Mouse (Mus musculus) midbrain, embryonic 11.5 days (tissue): ENCODE results near the gene Palld. TPM values are rescaled to one million over a fixed set of nuclear protein-coding genes. Genes with fewer than 3 reads are reported as not detected.
A peak's percentile ranks its signal among the peaks of the same experiment; 100 is the strongest.

Experiments used
- ATAC-seq: fragments of 200-750 bp; cut with Nextera tagmentation; 2 replicates; pipeline ENCODE4 v1.8.0; 2017; ENCODE audit warnings: moderate TSS enrichment, moderate library complexity; ENCODE audit not compliant: low FRiP score
- DNase-seq: peaks from one replicate; pipeline ENCODE4 v3.0.0; 2015; ENCODE audit warnings: low spot score; ENCODE audit errors: missing footprints
- H3K27ac ChIP-seq: fragments of 300-500 bp; sonication (generic); 2 replicates; pipeline ENCODE4 v1.5.1; 2014; ENCODE audit warnings: low read depth, low read length
- H3K27me3 ChIP-seq: fragments of 300-500 bp; sonication (generic); 2 replicates; pipeline ENCODE4 v1.6.1; 2014; ENCODE audit warnings: mild to moderate bottlenecking, low read length, moderate library complexity, mixed read lengths; ENCODE audit not compliant: control insufficient read depth, insufficient read depth
- H3K36me3 ChIP-seq: fragments of 300-500 bp; sonication (generic); 2 replicates; pipeline ENCODE4 v1.6.1; 2014; ENCODE audit warnings: mild to moderate bottlenecking, low read length, moderate library complexity, mixed read lengths; ENCODE audit not compliant: control insufficient read depth, insufficient read depth
- H3K4me1 ChIP-seq: fragments of 300-500 bp; sonication (generic); 2 replicates; pipeline ENCODE4 v1.6.1; 2014; ENCODE audit warnings: low read length; ENCODE audit not compliant: control insufficient read depth, insufficient read depth
- H3K4me2 ChIP-seq: fragments of 300-500 bp; sonication (generic); 2 replicates; pipeline ENCODE4 v1.6.1; 2014; ENCODE audit warnings: mild to moderate bottlenecking, moderate library complexity
- H3K4me3 ChIP-seq: fragments of 300-500 bp; sonication (generic); 2 replicates; pipeline ENCODE4 v1.5.1; 2014; ENCODE audit warnings: low read depth, low read length
- H3K9ac ChIP-seq: fragments of 300-500 bp; sonication (generic); 2 replicates; pipeline ENCODE4 v1.6.1; 2014; ENCODE audit warnings: low read length
- H3K9me3 ChIP-seq: fragments of 300-500 bp; sonication (generic); 2 replicates; pipeline ENCODE4 v1.6.1; 2016; ENCODE audit warnings: low read length; ENCODE audit not compliant: control insufficient read depth
- WGBS: fragments of 180-500 bp; shearing (Covaris S2); extraction: QIAGEN DNeasy Blood & Tissue Kit; methylation state at CpG from one replicate; pipeline ENCODE4 v1.1.7; 2014; 5-methylcytosine and 5-hydroxymethylcytosine counted together
- polyA plus RNA-seq: library from polyadenylated mRNA; unstranded; fragments of >200 nt; fragmentation: Nextera tagmentation; extraction: Ambion mirVana; gene quantifications from 2 replicates; pipeline ENCODE4 v1.2.1, GENCODE M21; 2014

The Palld gene
- polyA plus RNA-seq, 1 experiment from 2014 or later, result 40.4 TPM

GRCm38 (mm10) chr8:61755186-61755585 lies 147.3 kb downstream of the Palld start:
- Histone ChIP-seq H3K4me2 (no peak overlapping the region), H3K9ac (no peak overlapping the region), H3K27ac (no peak overlapping the region), H3K27me3 (no peaks in the 10 kb centered on the region), H3K36me3 (no peaks in the 10 kb centered on the region; the same call in 1 of the 2 replicates), H3K9me3 (no peaks in the 10 kb centered on the region), H3K4me3 (no peak overlapping the region), H3K4me1 (peaks cover 12% of the 10 kb centered on the region; the same call in 1 of the 2 replicates)
- ATAC-seq (no peak), DNase-seq (no peak)
- 85% methylated on average over 2 of the region's 2 CpGs for WGBS

GRCm38 (mm10) chr8:61747070-61747469 lies 155.4 kb downstream of the Palld start:
- Histone ChIP-seq H3K4me1 (peaks cover 2% of the 10 kb centered on the region; the same call in 1 of the 2 replicates), H3K27ac (no peak overlapping the region), H3K27me3 (no peaks in the 10 kb centered on the region), H3K4me2 (no peak overlapping the region), H3K9ac (no peak overlapping the region), H3K36me3 (no peaks in the 10 kb centered on the region), H3K9me3 (no peaks in the 10 kb centered on the region), H3K4me3 (no peak overlapping the region)
- WGBS, result 97% methylated on average over 5 of the region's 5 CpGs
- no peak for ATAC-seq
- no peak for DNase-seq

- WGBS, result 74% methylated on average over 10 of the region's 10 CpGs
- H3K9ac ChIP-seq, result no peak overlapping the region
- no peaks in the 10 kb centered on the region for H3K9me3 ChIP-seq
- H3K27ac ChIP-seq, result no peak overlapping the region
- DNase-seq (peak; percentile 73), ATAC-seq (no peak)
- no peak overlapping the region for H3K4me2 ChIP-seq
- peaks cover 2% of the 10 kb centered on the region; the same call in 1 of the 2 replicates for H3K4me1 ChIP-seq
- H3K27me3 ChIP-seq, result no peaks in the 10 kb centered on the region
- H3K36me3 ChIP-seq, result no peaks in the 10 kb centered on the region
- no peak overlapping the region for H3K4me3 ChIP-seq
Measured at GRCm38 (mm10) chr8:61745181-61745980, 157.1 kb downstream of the Palld start.

GRCm38 (mm10) chr8:61743764-61744562 lies 158.5 kb downstream of the Palld start:
- DNase-seq (no peak), ATAC-seq (no peak)
- 83% methylated on average over 6 of the region's 6 CpGs for WGBS
- no peak overlapping the region for H3K4me3 ChIP-seq
- no peak overlapping the region for H3K9ac ChIP-seq
- peaks cover 2% of the 10 kb centered on the region; the same call in 1 of the 2 replicates for H3K4me1 ChIP-seq
- H3K36me3 ChIP-seq, result no peaks in the 10 kb centered on the region
- no peak overlapping the region for H3K4me2 ChIP-seq
- no peak overlapping the region for H3K27ac ChIP-seq
- H3K9me3 ChIP-seq, result no peaks in the 10 kb centered on the region
- no peaks in the 10 kb centered on the region for H3K27me3 ChIP-seq

GRCm38 (mm10) chr8:61737465-61737864 lies 165.0 kb downstream of the Palld start:
- Histone ChIP-seq H3K27me3 (no peaks in the 10 kb centered on the region), H3K4me2 (no peak overlapping the region), H3K36me3 (no peaks in the 10 kb centered on the region), H3K9me3 (no peaks in the 10 kb centered on the region), H3K9ac (no peak overlapping the region), H3K4me1 (peaks cover under 1% of the 10 kb centered on the region; the same call in 1 of the 2 replicates), H3K4me3 (no peak overlapping the region), H3K27ac (no peak overlapping the region)
- WGBS, result 95% methylated on average over 4 of the region's 4 CpGs
- DNase-seq (no peak), ATAC-seq (no peak)

- Histone ChIP-seq H3K4me2 (no peak overlapping the region), H3K27me3 (no peaks in the 10 kb centered on the region), H3K36me3 (no peaks in the 10 kb centered on the region), H3K9ac (no peak overlapping the region), H3K9me3 (no peaks in the 10 kb centered on the region), H3K4me3 (no peak overlapping the region), H3K4me1 (no peaks in the 10 kb centered on the region), H3K27ac (no peak overlapping the region)
- 86% methylated on average over 8 of the region's 8 CpGs for WGBS
- ATAC-seq (no peak), DNase-seq (no peak)
Measured at GRCm38 (mm10) chr8:61736739-61737243, 165.7 kb downstream of the Palld start.

- no peak for ATAC-seq
Measured at GRCm38 (mm10) chr8:61736117-61736516, 166.4 kb downstream of the Palld start.

GRCm38 (mm10) chr8:61734164-61734563 lies 168.3 kb downstream of the Palld start:
- DNase-seq (no peak), ATAC-seq (no peak)
- no peaks in the 10 kb centered on the region for H3K4me1 ChIP-seq
- no peaks in the 10 kb centered on the region for H3K36me3 ChIP-seq
- H3K4me3 ChIP-seq, result no peak overlapping the region
- H3K4me2 ChIP-seq, result no peak overlapping the region
- no peaks in the 10 kb centered on the region for H3K9me3 ChIP-seq
- 92% methylated on average over 8 of the region's 8 CpGs for WGBS
- no peak overlapping the region for H3K27ac ChIP-seq
- no peaks in the 10 kb centered on the region for H3K27me3 ChIP-seq
- no peak overlapping the region for H3K9ac ChIP-seq

More at GRCm38 (mm10) chr8:61736117-61736516, 166.4 kb downstream of the Palld start:
- H3K9ac ChIP-seq, result no peak overlapping the region
- H3K27me3 ChIP-seq, result no peaks in the 10 kb centered on the region
- 60% methylated on average over 4 of the region's 4 CpGs for WGBS
- H3K27ac ChIP-seq, result no peak overlapping the region
- no peak for DNase-seq
- no peaks in the 10 kb centered on the region for H3K4me1 ChIP-seq
- H3K36me3 ChIP-seq, result no peaks in the 10 kb centered on the region
- H3K9me3 ChIP-seq, result no peaks in the 10 kb centered on the region
- no peak overlapping the region for H3K4me3 ChIP-seq
- H3K4me2 ChIP-seq, result no peak overlapping the region

- no peak overlapping the region for H3K4me3 ChIP-seq
- no peaks in the 10 kb centered on the region for H3K36me3 ChIP-seq
- DNase-seq, result no peak
- no peak for ATAC-seq
- H3K4me1 ChIP-seq, result no peaks in the 10 kb centered on the region
- no peak overlapping the region for H3K4me2 ChIP-seq
- H3K9ac ChIP-seq, result no peak overlapping the region
- H3K9me3 ChIP-seq, result no peaks in the 10 kb centered on the region
- H3K27me3 ChIP-seq, result no peaks in the 10 kb centered on the region
- H3K27ac ChIP-seq, result no peak overlapping the region
- 86% methylated on average over 6 of the region's 6 CpGs for WGBS
Measured at GRCm38 (mm10) chr8:61732184-61732583, 170.3 kb downstream of the Palld start.
